Mouse (Mus musculus): ENCODE results near the gene Bsdc1.

GRCm38 (mm10) chr4:129450851-129451250, 10.5 kb upstream of the Bsdc1 start:
- TF ChIP-seq CTCF (IDR thresholded peaks at IDR 0.05; ENCODE audit: insufficient read depth, low read length) (no peak), POLR2A (IDR thresholded peaks at IDR 0.05; ENCODE audit: borderline replicate concordance, extremely low read depth, low read depth, low read length) (no peak)

Measured in lung, adult 2 months (tissue).